Mouse (Mus musculus) brain, adult 2 months (tissue): ENCODE measurements around the gene Slc6a13.

Experiments used
- DNase-seq: peaks from one replicate; pipeline ENCODE4 v3.0.0; 2011; ENCODE audit warnings: low read depth, low spot score

Gene Slc6a13

GRCm38 (mm10) chr6:121299954-121300353 lies at the start of gene Slc6a13:
Gene Slc6a13 (plus strand): TSS chr6:121300227.
- no peak for DNase-seq

- no peak for DNase-seq
These were observed 49.6 kb upstream of the Slc6a13 start for GRCm38 (mm10) chr6:121250406-121250805.

GRCm38 (mm10) chr6:121251256-121251655 lies 48.8 kb upstream of the Slc6a13 start:
- DNase-seq, result no peak

GRCm38 (mm10) chr6:121260548-121260947 lies 39.5 kb upstream of the Slc6a13 start:
- peak; percentile 83 for DNase-seq

- DNase-seq, result no peak
These were observed 38.8 kb upstream of the Slc6a13 start for GRCm38 (mm10) chr6:121261233-121261632.

GRCm38 (mm10) chr6:121262004-121262403 lies 38.0 kb upstream of the Slc6a13 start:
- DNase-seq, result no peak

GRCm38 (mm10) chr6:121262496-121262895 lies 37.5 kb upstream of the Slc6a13 start:
- no peak for DNase-seq

- no peak for DNase-seq
These were observed 29.9 kb upstream of the Slc6a13 start for GRCm38 (mm10) chr6:121270156-121270555.

- DNase-seq, result no peak
These were observed 28.3 kb upstream of the Slc6a13 start for GRCm38 (mm10) chr6:121271707-121272074.

- peak; percentile 88 for DNase-seq
These were observed 27.8 kb upstream of the Slc6a13 start for GRCm38 (mm10) chr6:121272075-121272800.

- DNase-seq, result peak; percentile 61
These were observed 25.7 kb upstream of the Slc6a13 start for GRCm38 (mm10) chr6:121274356-121274755.

GRCm38 (mm10) chr6:121284132-121284531 lies 15.9 kb upstream of the Slc6a13 start:
- DNase-seq, result no peak

GRCm38 (mm10) chr6:121299317-121299716 lies 710 bp upstream of the Slc6a13 start:
- no peak for DNase-seq

GRCm38 (mm10) chr6:121300504-121300903 lies 477 bp downstream of the Slc6a13 start:
- DNase-seq, result no peak

- DNase-seq, result no peak
These were observed 3.6 kb downstream of the Slc6a13 start for GRCm38 (mm10) chr6:121303466-121304220.

- no peak for DNase-seq
These were observed 4.6 kb downstream of the Slc6a13 start for GRCm38 (mm10) chr6:121304630-121305029.

GRCm38 (mm10) chr6:121305571-121305970 lies 5.5 kb downstream of the Slc6a13 start:
- DNase-seq, result no peak

- no peak for DNase-seq
These were observed 11.0 kb downstream of the Slc6a13 start for GRCm38 (mm10) chr6:121310984-121311383.

GRCm38 (mm10) chr6:121319099-121319498 lies 19.1 kb downstream of the Slc6a13 start:
- DNase-seq, result no peak

GRCm38 (mm10) chr6:121322381-121323110 lies 22.5 kb downstream of the Slc6a13 start:
- DNase-seq, result no peak

- DNase-seq, result no peak
These were observed 25.3 kb downstream of the Slc6a13 start for GRCm38 (mm10) chr6:121325298-121325697.

- no peak for DNase-seq
These were observed 25.7 kb downstream of the Slc6a13 start for GRCm38 (mm10) chr6:121325740-121326139.
